Mouse (Mus musculus): ENCODE measurements around the gene Casq2. TPM values are rescaled to one million over a fixed set of nuclear protein-coding genes. Genes with fewer than 3 reads are reported as not detected.

Gene Casq2
- polyA plus RNA-seq, 1 experiment from 2014 or later = 0.41 TPM

DNA sequence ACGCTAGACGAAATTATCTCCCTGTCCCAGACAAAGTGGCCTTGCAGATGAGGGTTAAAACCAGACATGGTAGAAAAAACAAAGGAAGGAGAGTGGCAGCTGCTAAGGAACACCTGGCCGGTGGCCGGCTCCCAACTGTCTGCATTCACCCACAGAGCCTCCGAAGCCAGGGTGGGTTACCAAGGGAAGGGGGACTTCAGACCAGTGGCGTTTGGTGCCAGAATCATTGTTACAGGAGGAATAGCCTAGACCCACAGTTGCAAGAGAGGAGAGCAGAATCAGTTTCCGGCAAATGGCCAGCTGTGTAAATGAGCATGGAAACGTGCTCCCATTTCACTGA, 23.6 kb upstream of the Casq2 start:
- no peaks in the 10 kb centered on the region for H3K9me3 ChIP-seq
- H3K4me3 ChIP-seq (replicated peaks) = no peak overlapping the region
- 0 out of 2 replicates have a peak, but pooled peaks cover 5% of the 10 kb centered on the region for H3K4me1 ChIP-seq
- no peak overlapping the region for H3K9ac ChIP-seq
- ATAC-seq (ENCODE audit: low FRiP score) = peak; percentile 41; the same call in 1 of the 2 replicates
- H3K27ac ChIP-seq = peak overlapping the region; percentile 53
- no peak overlapping the region for H3K4me2 ChIP-seq
- WGBS = 54% methylated on average over 8 of the region's 8 CpGs
- H3K36me3 ChIP-seq (replicated peaks) = no peaks in the 10 kb centered on the region
- H3K27me3 ChIP-seq = peaks cover 5% of the 10 kb centered on the region; the same call in 1 of the 2 replicates

DNA sequence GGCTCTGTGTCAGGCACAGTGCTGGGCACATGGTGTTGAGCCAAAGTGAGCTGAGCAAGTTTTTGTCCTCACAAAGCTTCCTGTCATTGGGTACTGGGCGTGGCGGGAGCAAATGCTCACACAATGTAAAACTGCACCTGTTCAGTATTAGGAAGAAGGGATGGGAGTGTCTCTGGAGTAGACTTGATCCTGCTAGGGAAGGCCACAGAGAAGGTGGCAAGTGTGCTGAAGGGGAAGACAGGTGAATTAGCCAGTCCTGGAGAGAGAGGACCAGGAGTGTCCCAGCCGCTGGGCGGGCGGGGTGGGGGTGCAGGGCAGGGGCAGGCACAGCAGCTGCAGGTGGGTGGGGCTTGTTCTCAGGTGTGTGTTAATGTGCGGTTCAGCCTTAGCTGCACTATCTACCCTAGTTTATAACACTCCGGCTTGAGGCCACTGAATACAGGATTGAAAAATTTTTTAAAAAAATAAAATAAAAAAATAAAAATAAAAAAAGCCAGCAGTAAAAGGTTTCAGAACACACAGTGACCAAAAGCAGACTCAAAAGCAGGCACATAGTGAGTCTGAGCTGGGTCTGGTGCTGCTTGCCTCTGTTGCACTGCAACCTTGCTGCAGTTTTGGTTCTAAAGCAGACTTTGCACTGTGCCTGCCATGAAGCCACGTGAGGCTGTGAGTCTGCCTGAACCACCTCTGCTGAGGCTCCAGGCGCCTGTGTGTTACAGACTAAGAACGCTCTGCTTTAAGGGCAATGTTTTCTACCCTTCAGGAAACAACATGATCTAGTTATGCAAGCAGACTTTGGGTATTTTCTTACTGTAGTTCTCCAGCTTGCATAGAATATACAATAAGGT, 22.7 kb upstream of the Casq2 start:
- 0 out of 2 replicates have a peak, but pooled peaks cover 5% of the 10 kb centered on the region for H3K4me1 ChIP-seq
- no peak overlapping the region for H3K4me3 ChIP-seq (replicated peaks)
- no peak overlapping the region for H3K9ac ChIP-seq
- 71% methylated on average over 10 of the region's 10 CpGs for WGBS
- no peak for ATAC-seq (ENCODE audit: low FRiP score)
- H3K27me3 ChIP-seq = no peaks in the 10 kb centered on the region
- H3K27ac ChIP-seq = no peak overlapping the region
- H3K4me2 ChIP-seq = no peak overlapping the region
- no peaks in the 10 kb centered on the region for H3K36me3 ChIP-seq (replicated peaks)
- no peaks in the 10 kb centered on the region for H3K9me3 ChIP-seq

DNA sequence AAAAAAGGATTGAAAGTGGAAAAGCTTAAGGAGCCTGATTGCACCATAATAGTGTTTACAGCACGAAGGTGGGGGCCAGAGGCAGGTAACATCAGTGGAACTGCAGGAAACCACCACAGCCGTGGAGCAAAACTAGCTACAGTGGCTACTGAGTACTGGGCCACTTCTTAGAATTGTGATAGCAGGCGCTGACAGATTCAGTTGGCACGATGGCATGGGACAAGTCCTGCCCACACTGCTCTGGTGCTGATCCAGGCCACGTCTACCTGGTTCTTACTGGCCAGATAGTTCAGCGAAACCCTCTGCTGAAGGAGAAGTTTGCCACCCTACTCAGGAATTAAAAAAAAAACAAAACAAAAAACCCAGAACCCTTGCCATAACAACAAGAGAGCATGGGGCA, 21.6 kb upstream of the Casq2 start:
- Histone ChIP-seq H3K36me3 (replicated peaks) (no peaks in the 10 kb centered on the region), H3K4me2 (no peak overlapping the region), H3K27me3 (no peaks in the 10 kb centered on the region), H3K9ac (no peak overlapping the region), H3K27ac (no peak overlapping the region), H3K4me1 (0 out of 2 replicates have a peak, but pooled peaks cover 5% of the 10 kb centered on the region), H3K9me3 (no peaks in the 10 kb centered on the region), H3K4me3 (replicated peaks) (no peak overlapping the region)
- WGBS = 87% methylated on average over 6 of the region's 6 CpGs
- no peak for ATAC-seq (ENCODE audit: low FRiP score)

DNA sequence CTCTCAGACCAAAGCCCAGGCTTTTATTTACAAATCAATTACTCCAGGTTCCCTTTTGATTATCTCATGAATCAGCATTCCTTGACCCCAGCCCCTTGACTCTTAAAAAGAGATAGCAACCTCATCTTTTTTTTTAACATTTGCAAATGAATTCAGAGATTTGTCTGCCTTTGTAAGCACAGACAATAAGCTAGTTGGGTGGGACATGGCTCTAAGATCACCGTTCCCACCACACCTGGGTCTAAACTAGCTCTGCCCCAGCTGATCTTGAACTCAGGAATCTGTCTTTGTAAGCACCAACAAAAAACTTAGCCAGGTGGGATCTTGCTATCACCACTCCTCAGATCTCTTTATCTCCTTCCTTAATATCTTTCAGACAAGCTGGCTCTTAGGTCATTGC, 18.9 kb upstream of the Casq2 start:
- Histone ChIP-seq H3K27ac (no peak overlapping the region), H3K36me3 (replicated peaks) (no peaks in the 10 kb centered on the region), H3K4me2 (no peak overlapping the region), H3K4me1 (0 out of 2 replicates have a peak, but pooled peaks cover 5% of the 10 kb centered on the region), H3K9ac (no peak overlapping the region), H3K4me3 (replicated peaks) (no peak overlapping the region), H3K9me3 (no peaks in the 10 kb centered on the region), H3K27me3 (no peaks in the 10 kb centered on the region)
- no peak for ATAC-seq (ENCODE audit: low FRiP score)
- 57% methylated on average over 1 of the region's 1 CpGs for WGBS

DNA sequence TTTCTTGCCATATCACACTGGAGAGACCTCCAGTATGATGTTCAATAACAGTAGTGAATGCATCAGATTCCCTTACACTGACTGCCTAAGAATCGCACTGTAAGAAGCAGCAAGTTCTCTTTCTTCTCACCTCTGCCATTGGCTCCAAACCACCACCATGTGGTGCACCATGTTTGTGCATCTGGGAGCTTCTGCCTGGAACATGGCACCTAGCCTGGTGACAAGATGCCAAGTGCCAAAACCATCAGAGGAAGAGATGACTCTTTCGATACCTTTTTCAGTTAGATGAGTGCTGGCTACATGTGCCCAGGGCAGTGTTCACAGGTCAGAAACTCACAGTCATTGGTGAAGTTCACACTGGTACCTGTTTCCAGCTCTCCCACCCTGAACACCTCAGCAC, 18.4 kb upstream of the Casq2 start:
- Histone ChIP-seq H3K4me3 (replicated peaks) (no peak overlapping the region), H3K9me3 (no peaks in the 10 kb centered on the region), H3K27me3 (no peaks in the 10 kb centered on the region), H3K4me2 (no peak overlapping the region), H3K27ac (no peak overlapping the region), H3K9ac (no peak overlapping the region), H3K4me1 (no peaks in the 10 kb centered on the region), H3K36me3 (replicated peaks) (no peaks in the 10 kb centered on the region)
- 93% methylated on average over 2 of the region's 2 CpGs for WGBS
- no peak for ATAC-seq (ENCODE audit: low FRiP score)

DNA sequence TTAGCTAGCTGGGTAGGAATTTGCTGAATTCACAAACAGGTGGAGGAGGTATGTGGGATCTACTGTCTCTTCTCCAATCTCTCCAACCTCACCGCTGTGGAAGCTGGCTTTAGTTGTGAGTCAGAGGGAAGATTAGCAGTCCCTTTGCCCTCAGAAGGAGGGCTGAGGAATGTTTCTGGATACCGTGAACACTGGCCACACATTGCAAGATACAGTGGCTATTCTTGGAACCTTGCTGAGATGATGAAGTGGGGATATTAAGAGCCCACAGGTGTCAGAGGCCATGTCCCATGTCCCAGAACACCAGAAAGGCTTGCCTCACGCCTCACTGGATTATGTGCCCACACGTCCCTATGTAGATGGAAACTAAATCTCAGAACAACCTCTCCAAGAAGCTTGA, 17.0 kb upstream of the Casq2 start:
- Histone ChIP-seq H3K36me3 (replicated peaks) (no peaks in the 10 kb centered on the region), H3K27me3 (no peaks in the 10 kb centered on the region), H3K4me1 (no peaks in the 10 kb centered on the region), H3K4me3 (replicated peaks) (no peak overlapping the region), H3K4me2 (no peak overlapping the region), H3K9ac (no peak overlapping the region), H3K27ac (no peak overlapping the region), H3K9me3 (no peaks in the 10 kb centered on the region)
- no peak for ATAC-seq (ENCODE audit: low FRiP score)
- WGBS = 89% methylated on average over 4 of the region's 4 CpGs

DNA sequence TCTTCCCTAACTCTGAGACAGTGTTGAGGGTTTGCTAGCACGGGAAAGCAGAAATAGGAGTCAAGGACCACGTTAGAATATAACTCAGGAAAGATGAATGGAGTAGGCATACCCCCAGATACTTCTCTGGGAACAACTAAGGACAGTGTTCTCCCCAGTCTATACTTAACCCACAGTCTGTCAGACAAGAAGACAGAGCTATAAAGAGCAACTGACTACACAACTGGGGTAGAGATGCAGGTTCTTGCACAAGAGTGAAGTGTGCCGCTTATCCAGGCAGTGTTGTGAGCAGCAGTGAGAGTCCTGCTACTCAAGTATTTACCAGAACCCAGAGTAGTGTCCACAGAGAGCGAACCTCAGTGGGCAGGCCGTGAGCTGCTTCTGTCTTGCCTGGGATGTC, 16.5 kb upstream of the Casq2 start:
- 87% methylated on average over 5 of the region's 5 CpGs for WGBS
- Histone ChIP-seq H3K27ac (no peak overlapping the region), H3K9ac (no peak overlapping the region), H3K36me3 (replicated peaks) (no peaks in the 10 kb centered on the region), H3K4me2 (no peak overlapping the region), H3K4me3 (replicated peaks) (no peak overlapping the region), H3K9me3 (no peaks in the 10 kb centered on the region), H3K4me1 (no peaks in the 10 kb centered on the region), H3K27me3 (no peaks in the 10 kb centered on the region)
- ATAC-seq (ENCODE audit: low FRiP score) = no peak

DNA sequence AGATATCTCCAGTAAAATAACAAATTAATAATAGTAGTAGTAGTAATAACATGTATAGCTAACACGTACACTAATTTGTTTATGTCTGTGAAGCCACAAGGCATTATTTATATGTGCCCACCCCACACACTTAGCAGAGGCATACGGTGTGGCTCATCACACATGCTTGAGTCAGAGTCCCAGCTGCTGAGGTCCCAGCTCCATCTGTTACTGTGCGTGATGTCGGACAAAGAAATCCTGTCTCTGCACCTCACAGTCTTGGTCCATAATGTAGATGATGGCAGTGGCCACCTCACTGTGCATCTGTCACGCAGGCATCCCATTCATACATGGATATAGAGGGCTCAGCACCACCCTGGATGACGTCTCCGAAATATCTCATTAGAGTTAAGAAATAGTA, 15.9 kb upstream of the Casq2 start:
- Histone ChIP-seq H3K27ac (no peak overlapping the region), H3K27me3 (no peaks in the 10 kb centered on the region), H3K4me2 (no peak overlapping the region), H3K4me1 (no peaks in the 10 kb centered on the region), H3K9ac (no peak overlapping the region), H3K36me3 (replicated peaks) (no peaks in the 10 kb centered on the region), H3K9me3 (no peaks in the 10 kb centered on the region), H3K4me3 (replicated peaks) (no peak overlapping the region)
- no peak; the same call in 1 of the 2 replicates for ATAC-seq (ENCODE audit: low FRiP score)
- 89% methylated on average over 7 of the region's 7 CpGs for WGBS

DNA sequence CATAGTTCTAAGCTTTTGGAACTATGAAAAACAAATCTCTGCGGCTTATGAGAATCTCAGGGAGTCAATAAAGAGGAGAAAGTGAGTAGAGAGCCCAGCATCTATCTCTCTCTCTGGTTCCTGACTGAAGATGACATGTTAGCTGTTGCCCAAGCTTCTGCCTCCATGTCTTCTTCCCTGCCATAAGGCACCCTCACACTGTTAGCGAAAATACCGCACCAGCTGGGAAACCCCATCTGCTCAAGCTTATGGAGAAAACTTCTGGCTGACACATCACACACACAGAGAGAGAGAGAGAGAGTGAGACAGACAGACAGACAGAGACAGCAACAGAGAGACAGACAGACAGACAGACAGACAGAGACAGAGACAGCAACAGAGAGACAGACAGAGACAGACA, 15.2 kb upstream of the Casq2 start:
- no peak for ATAC-seq (ENCODE audit: low FRiP score)
- Histone ChIP-seq H3K9ac (no peak overlapping the region), H3K4me2 (no peak overlapping the region), H3K36me3 (replicated peaks) (no peaks in the 10 kb centered on the region), H3K9me3 (no peaks in the 10 kb centered on the region), H3K27me3 (no peaks in the 10 kb centered on the region), H3K4me3 (replicated peaks) (no peak overlapping the region), H3K27ac (no peak overlapping the region), H3K4me1 (no peaks in the 10 kb centered on the region)
- 91% methylated on average over 3 of the region's 3 CpGs for WGBS

DNA sequence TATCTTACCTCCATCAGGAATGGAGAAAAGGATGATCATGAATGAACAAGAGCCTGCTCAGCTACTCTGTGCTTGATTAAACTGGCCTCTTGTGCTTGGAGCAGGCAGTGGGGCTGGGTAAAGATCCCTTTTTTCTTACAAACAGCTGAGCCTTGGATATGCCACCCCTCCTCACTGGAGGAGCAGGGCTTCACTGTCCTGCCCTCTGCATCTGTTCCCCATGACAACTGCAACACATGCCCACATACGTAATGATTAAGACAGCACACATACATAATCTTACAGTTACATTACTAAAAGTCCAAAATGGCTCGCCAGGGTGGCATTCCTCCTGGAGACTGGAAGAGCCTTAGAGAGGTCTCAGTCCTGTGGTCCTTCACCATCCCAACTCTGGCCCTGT, 6.8 kb upstream of the Casq2 start:
- no peak overlapping the region for H3K27ac ChIP-seq
- 86% methylated on average over 2 of the region's 2 CpGs for WGBS
- no peak for ATAC-seq (ENCODE audit: low FRiP score)
- H3K4me1 ChIP-seq = peaks cover 4% of the 10 kb centered on the region
- no peak overlapping the region for H3K9ac ChIP-seq
- H3K36me3 ChIP-seq (replicated peaks) = no peaks in the 10 kb centered on the region
- H3K4me3 ChIP-seq (replicated peaks) = no peak overlapping the region
- H3K9me3 ChIP-seq = no peaks in the 10 kb centered on the region
- no peak overlapping the region for H3K4me2 ChIP-seq
- H3K27me3 ChIP-seq = peaks cover 9% of the 10 kb centered on the region

DNA sequence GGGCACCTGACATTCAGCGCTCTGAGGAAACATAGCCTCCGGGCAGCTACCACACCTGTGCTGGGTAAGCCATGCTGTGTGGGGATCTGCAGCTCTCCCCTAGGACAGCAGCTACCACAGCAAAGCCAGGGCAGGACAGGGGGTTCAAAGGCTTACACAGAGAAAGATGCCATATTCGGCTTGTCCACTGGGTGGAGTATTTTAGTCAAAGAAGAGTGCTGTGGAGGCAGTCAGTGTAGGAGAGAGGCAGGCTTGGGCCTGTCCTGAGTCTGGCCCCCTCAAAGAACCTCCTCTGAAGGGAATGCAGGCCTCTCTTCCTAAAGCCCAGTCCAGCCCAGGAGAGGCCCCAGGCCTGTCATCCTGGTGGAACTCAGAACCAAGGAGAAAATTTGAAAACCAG, 4.4 kb upstream of the Casq2 start:
- Histone ChIP-seq H3K4me3 (replicated peaks) (no peak overlapping the region), H3K36me3 (replicated peaks) (no peaks in the 10 kb centered on the region), H3K27me3 (peaks cover 33% of the 10 kb centered on the region), H3K4me1 (peaks cover 4% of the 10 kb centered on the region), H3K9ac (no peak overlapping the region), H3K27ac (no peak overlapping the region), H3K4me2 (no peak overlapping the region), H3K9me3 (no peaks in the 10 kb centered on the region)
- WGBS = 29% methylated on average over 3 of the region's 3 CpGs
- ATAC-seq (ENCODE audit: low FRiP score) = peak; percentile 90

DNA sequence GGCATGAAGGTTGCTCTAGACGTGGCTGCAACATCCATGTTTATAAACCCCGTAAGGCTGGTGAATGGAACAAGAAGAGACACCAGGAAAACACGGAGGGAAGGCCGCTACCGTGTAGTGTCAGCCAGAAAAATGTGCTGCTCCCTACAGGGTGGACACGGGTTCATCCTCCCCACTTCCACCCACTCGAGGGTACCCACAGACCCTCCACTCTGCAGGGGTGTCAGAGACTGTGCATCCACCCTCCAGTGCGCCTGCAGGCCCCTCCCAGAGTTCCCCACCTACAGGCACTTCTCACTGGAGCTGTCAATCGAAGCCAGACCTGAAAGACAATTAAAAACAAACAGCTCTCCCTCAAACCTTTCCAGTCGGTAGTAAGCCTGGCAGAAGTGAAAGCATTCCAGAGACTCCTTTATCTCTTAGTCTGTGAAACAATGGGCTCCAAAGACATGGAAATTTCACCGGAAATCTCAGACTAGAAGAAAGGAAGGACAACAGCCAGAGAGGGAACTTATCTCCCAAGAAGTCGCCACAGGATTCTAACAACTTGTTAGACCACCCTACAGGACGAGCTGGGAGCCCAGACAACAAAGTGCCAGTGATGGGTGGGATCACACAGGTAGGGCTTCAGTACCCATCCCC, 2.5 kb upstream of the Casq2 start:
- Histone ChIP-seq H3K27ac (no peak overlapping the region), H3K4me2 (no peak overlapping the region), H3K9me3 (no peaks in the 10 kb centered on the region), H3K4me1 (peaks cover 4% of the 10 kb centered on the region), H3K9ac (no peak overlapping the region), H3K4me3 (replicated peaks) (no peak overlapping the region), H3K36me3 (replicated peaks) (no peaks in the 10 kb centered on the region), H3K27me3 (peaks cover 33% of the 10 kb centered on the region)
- ATAC-seq (ENCODE audit: low FRiP score) = no peak
- WGBS = 16% methylated on average over 13 of the region's 13 CpGs

Data from forebrain, embryonic 12.5 days (tissue).